Mouse (Mus musculus) testis, adult 2 months (tissue): ENCODE results near the gene Syt6.

Experiments
- CTCF ChIP-seq: fragments of 200-500 bp; IDR thresholded peaks from 2 replicates; pipeline ENCODE4 v1.5.1; 2012; ENCODE audit warnings: low read depth, mild to moderate bottlenecking, inconsistent platforms, low read length, moderate library complexity; ENCODE audit not compliant: control insufficient read depth, insufficient read depth, insufficient replicate concordance
- POLR2A ChIP-seq: fragments of 200-500 bp; IDR thresholded peaks from 2 replicates; pipeline ENCODE4 v1.6.1; 2012; ENCODE audit warnings: low read depth, mild to moderate bottlenecking, inconsistent platforms, low read length, moderate library complexity; ENCODE audit not compliant: control insufficient read depth

DNA sequence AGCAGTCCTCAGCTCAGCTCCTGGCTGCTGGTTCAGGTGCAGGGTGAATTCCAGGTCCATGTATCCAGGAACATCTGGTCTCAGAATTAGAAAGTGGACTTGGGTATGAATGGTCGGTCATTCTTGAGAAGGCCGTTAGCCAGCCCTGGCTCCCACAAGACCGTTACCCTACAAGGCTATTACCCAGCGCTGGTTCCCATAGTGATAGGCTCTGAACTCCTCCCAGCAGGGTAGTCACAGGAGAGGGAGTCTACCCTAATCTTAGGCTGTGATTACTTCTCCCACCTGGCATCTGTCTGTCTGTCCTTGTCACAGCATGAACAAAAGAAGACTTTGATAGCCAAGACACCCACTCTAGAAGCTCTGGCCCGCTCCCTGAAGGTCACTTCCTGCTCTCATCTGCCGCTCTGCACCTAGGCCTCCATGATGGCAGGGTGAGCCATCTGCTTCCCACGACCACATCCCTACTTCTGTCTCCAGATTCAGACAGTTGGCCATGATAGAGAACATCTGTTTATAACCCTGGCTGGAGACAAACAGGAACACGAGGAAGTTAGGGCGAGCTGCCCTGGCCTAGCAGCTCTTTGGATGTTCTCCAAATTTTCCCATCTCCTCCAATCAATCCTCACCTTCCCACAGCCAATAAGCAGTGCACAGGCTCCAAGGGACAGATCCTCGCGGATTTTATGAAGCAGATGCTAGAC, 72.3 kb downstream of the Syt6 start:
- TF ChIP-seq CTCF (no peak), POLR2A (no peak)
